Mouse (Mus musculus): ENCODE measurements around the gene Mrps34. TPM values are rescaled to one million over a fixed set of nuclear protein-coding genes. Genes with fewer than 3 reads are reported as not detected.
A peak's percentile ranks its signal among the peaks of the same experiment; 100 is the strongest.

Mrps34 gene
- polyA plus RNA-seq (2014; fragmentation: Nextera tagmentation; extraction: Ambion mirVana): 72.9 and 82.6 TPM in 2 replicates

GRCm38 (mm10) chr17:24894995-24895547 is at the start of gene Mrps34, which contains the start of gene Eme2:
Gene Mrps34 (plus strand): TSS chr17:24895116.
Gene Eme2 (minus strand): TSS chr17:24895087.
- peak within 1 kb of the TSS; percentile 88 for H3K9ac ChIP-seq
- H3K4me3 ChIP-seq (replicated peaks; ENCODE audit: low read length): peak within 1 kb of the TSS; percentile 71
- H3K27me3 ChIP-seq (ENCODE audit: control insufficient read depth, insufficient read depth, low read length): no peaks in the 10 kb centered on the region
- H3K4me1 ChIP-seq (replicated peaks; ENCODE audit: control insufficient read depth, insufficient read depth, low read length): peaks cover 34% of the 10 kb centered on the region
- ATAC-seq (ENCODE audit: low FRiP score): peak; percentile 46
- DNase-seq (ENCODE audit: low spot score): peak; percentile 89
- no peaks in the 10 kb centered on the region for H3K9me3 ChIP-seq (ENCODE audit: control insufficient read depth, low read length)
- under 1% methylated on average over 59 of the region's 62 CpGs for WGBS
- H3K27ac ChIP-seq: peak within 1 kb of the TSS; percentile 86
- peak within 1 kb of the TSS; percentile 97 for H3K4me2 ChIP-seq (replicated peaks)
- peaks cover 68% of the 10 kb centered on the region for H3K36me3 ChIP-seq (replicated peaks; ENCODE audit: control insufficient read depth, insufficient read depth)

GRCm38 (mm10) chr17:24847386-24847785 is 47.5 kb upstream of the Mrps34 start:
- H3K36me3 ChIP-seq (replicated peaks; ENCODE audit: control insufficient read depth, insufficient read depth): no peaks in the 10 kb centered on the region
- H3K27me3 ChIP-seq (ENCODE audit: control insufficient read depth, insufficient read depth, low read length): no peaks in the 10 kb centered on the region; the same call in 1 of the 2 replicates
- 98% methylated on average over 1 of the region's 1 CpGs for whole genome bisulfite sequencing
- H3K4me3 ChIP-seq (replicated peaks; ENCODE audit: low read length): no peak overlapping the region
- no peak for DNase-seq (ENCODE audit: low spot score)
- H3K27ac ChIP-seq: no peak overlapping the region
- no peak overlapping the region for H3K4me2 ChIP-seq (replicated peaks)
- ATAC-seq (ENCODE audit: low FRiP score): no peak
- peaks cover 20% of the 10 kb centered on the region for H3K4me1 ChIP-seq (replicated peaks; ENCODE audit: control insufficient read depth, insufficient read depth, low read length)
- H3K9me3 ChIP-seq (ENCODE audit: control insufficient read depth, low read length): no peaks in the 10 kb centered on the region
- H3K9ac ChIP-seq: no peak overlapping the region

GRCm38 (mm10) chr17:24848600-24849031 is 46.3 kb upstream of the Mrps34 start:
- no peak for ATAC-seq (ENCODE audit: low FRiP score)
- peaks cover 10% of the 10 kb centered on the region for H3K36me3 ChIP-seq (replicated peaks; ENCODE audit: control insufficient read depth, insufficient read depth)
- peak overlapping the region; percentile 63 for H3K4me3 ChIP-seq (replicated peaks; ENCODE audit: low read length)
- no peak for DNase-seq (ENCODE audit: low spot score)
- H3K9me3 ChIP-seq (ENCODE audit: control insufficient read depth, low read length): no peaks in the 10 kb centered on the region
- no peak overlapping the region for H3K27ac ChIP-seq
- no peaks in the 10 kb centered on the region for H3K27me3 ChIP-seq (ENCODE audit: control insufficient read depth, insufficient read depth, low read length)
- H3K4me2 ChIP-seq (replicated peaks): peak overlapping the region; percentile 94
- peaks cover 20% of the 10 kb centered on the region for H3K4me1 ChIP-seq (replicated peaks; ENCODE audit: control insufficient read depth, insufficient read depth, low read length)
- H3K9ac ChIP-seq: 0 out of 2 replicates have a peak overlapping the region, but pooled peaks have one; percentile 81

- WGBS: under 1% methylated on average over 21 of the region's 21 CpGs
- DNase-seq (ENCODE audit: low spot score) (no peak), ATAC-seq (ENCODE audit: low FRiP score) (peak; percentile 59; the same call in 1 of the 2 replicates)
- peak overlapping the region; percentile 81 for H3K9ac ChIP-seq
- no peaks in the 10 kb centered on the region for H3K27me3 ChIP-seq (ENCODE audit: control insufficient read depth, insufficient read depth, low read length)
- peak overlapping the region; percentile 63 for H3K4me3 ChIP-seq (replicated peaks; ENCODE audit: low read length)
- peak overlapping the region; percentile 93 for H3K27ac ChIP-seq
- H3K36me3 ChIP-seq (replicated peaks; ENCODE audit: control insufficient read depth, insufficient read depth): peaks cover 21% of the 10 kb centered on the region
- peaks cover 20% of the 10 kb centered on the region for H3K4me1 ChIP-seq (replicated peaks; ENCODE audit: control insufficient read depth, insufficient read depth, low read length)
- H3K9me3 ChIP-seq (ENCODE audit: control insufficient read depth, low read length): no peaks in the 10 kb centered on the region
- H3K4me2 ChIP-seq (replicated peaks): peak overlapping the region; percentile 94
Measured at GRCm38 (mm10) chr17:24849733-24850064, 45.2 kb upstream of the Mrps34 start.

- H3K9me3 ChIP-seq (ENCODE audit: control insufficient read depth, low read length): no peaks in the 10 kb centered on the region
- peaks cover 25% of the 10 kb centered on the region for H3K36me3 ChIP-seq (replicated peaks; ENCODE audit: control insufficient read depth, insufficient read depth)
- peaks cover 20% of the 10 kb centered on the region for H3K4me1 ChIP-seq (replicated peaks; ENCODE audit: control insufficient read depth, insufficient read depth, low read length)
- ATAC-seq (ENCODE audit: low FRiP score) (peak; percentile 100), DNase-seq (ENCODE audit: low spot score) (peak; percentile 93)
- no peaks in the 10 kb centered on the region for H3K27me3 ChIP-seq (ENCODE audit: control insufficient read depth, insufficient read depth, low read length)
- peak within 1 kb of the TSS; percentile 63 for H3K4me3 ChIP-seq (replicated peaks; ENCODE audit: low read length)
- H3K9ac ChIP-seq: peak within 1 kb of the TSS; percentile 81
- peak within 1 kb of the TSS; percentile 93 for H3K27ac ChIP-seq
- H3K4me2 ChIP-seq (replicated peaks): peak within 1 kb of the TSS; percentile 94
- 0% methylated on average over 58 of the region's 58 CpGs for WGBS
Measured at GRCm38 (mm10) chr17:24850065-24850772, 44.7 kb upstream of the Mrps34 start, which contains the start of gene Fahd1. Gene Fahd1 (minus strand): TSS chr17:24850364.

- Histone ChIP-seq H3K27ac (peak overlapping the region; percentile 3; the same call in 1 of the 2 replicates), H3K4me3 (replicated peaks; ENCODE audit: low read length) (peak overlapping the region; percentile 63), H3K27me3 (ENCODE audit: control insufficient read depth, insufficient read depth, low read length) (no peaks in the 10 kb centered on the region), H3K4me2 (replicated peaks) (peak overlapping the region; percentile 94), H3K9ac (peak overlapping the region; percentile 60), H3K36me3 (replicated peaks; ENCODE audit: control insufficient read depth, insufficient read depth) (peaks cover 28% of the 10 kb centered on the region), H3K9me3 (ENCODE audit: control insufficient read depth, low read length) (no peaks in the 10 kb centered on the region), H3K4me1 (replicated peaks; ENCODE audit: control insufficient read depth, insufficient read depth, low read length) (peaks cover 20% of the 10 kb centered on the region)
- no peak for ATAC-seq (ENCODE audit: low FRiP score)
- 1% methylated on average over 20 of the region's 20 CpGs for WGBS
- no peak for DNase-seq (ENCODE audit: low spot score)
Measured at GRCm38 (mm10) chr17:24850773-24851127, 44.2 kb upstream of the Mrps34 start.

GRCm38 (mm10) chr17:24851381-24852125 is 43.4 kb upstream of the Mrps34 start:
- no peak overlapping the region for H3K27ac ChIP-seq
- H3K27me3 ChIP-seq (ENCODE audit: control insufficient read depth, insufficient read depth, low read length): no peaks in the 10 kb centered on the region
- peak overlapping the region; percentile 60 for H3K9ac ChIP-seq
- H3K4me1 ChIP-seq (replicated peaks; ENCODE audit: control insufficient read depth, insufficient read depth, low read length): peaks cover 20% of the 10 kb centered on the region
- DNase-seq (ENCODE audit: low spot score): no peak
- peak overlapping the region; percentile 63 for H3K4me3 ChIP-seq (replicated peaks; ENCODE audit: low read length)
- H3K9me3 ChIP-seq (ENCODE audit: control insufficient read depth, low read length): no peaks in the 10 kb centered on the region
- H3K36me3 ChIP-seq (replicated peaks; ENCODE audit: control insufficient read depth, insufficient read depth): peaks cover 30% of the 10 kb centered on the region
- WGBS: 83% methylated on average over 10 of the region's 10 CpGs
- no peak for ATAC-seq (ENCODE audit: low FRiP score)
- H3K4me2 ChIP-seq (replicated peaks): peak overlapping the region; percentile 94

- 83% methylated on average over 3 of the region's 3 CpGs for whole genome bisulfite sequencing
- H3K36me3 ChIP-seq (replicated peaks; ENCODE audit: control insufficient read depth, insufficient read depth): peaks cover 43% of the 10 kb centered on the region
Measured at GRCm38 (mm10) chr17:24855838-24856464, 39.0 kb upstream of the Mrps34 start.

GRCm38 (mm10) chr17:24856589-24856988 is 38.3 kb upstream of the Mrps34 start:
- no peak overlapping the region for H3K4me3 ChIP-seq (replicated peaks; ENCODE audit: low read length)
- H3K4me2 ChIP-seq (replicated peaks): no peak overlapping the region
- H3K36me3 ChIP-seq (replicated peaks; ENCODE audit: control insufficient read depth, insufficient read depth): peaks cover 50% of the 10 kb centered on the region
- no peak overlapping the region for H3K27ac ChIP-seq
- no peaks in the 10 kb centered on the region for H3K27me3 ChIP-seq (ENCODE audit: control insufficient read depth, insufficient read depth, low read length)
- ATAC-seq (ENCODE audit: low FRiP score): no peak
- no peaks in the 10 kb centered on the region for H3K9me3 ChIP-seq (ENCODE audit: control insufficient read depth, low read length)
- DNase-seq (ENCODE audit: low spot score): no peak
- no peaks in the 10 kb centered on the region for H3K4me1 ChIP-seq (replicated peaks; ENCODE audit: control insufficient read depth, insufficient read depth, low read length)
- no peak overlapping the region for H3K9ac ChIP-seq
- 89% methylated on average over 13 of the region's 13 CpGs for WGBS

More at GRCm38 (mm10) chr17:24855838-24856464, 39.0 kb upstream of the Mrps34 start:
- no peaks in the 10 kb centered on the region for H3K27me3 ChIP-seq (ENCODE audit: control insufficient read depth, insufficient read depth, low read length)
- peaks cover 4% of the 10 kb centered on the region; the same call in 1 of the 2 replicates for H3K4me1 ChIP-seq (replicated peaks; ENCODE audit: control insufficient read depth, insufficient read depth, low read length)
- H3K4me3 ChIP-seq (replicated peaks; ENCODE audit: low read length): no peak overlapping the region
- DNase-seq (ENCODE audit: low spot score) (no peak), ATAC-seq (ENCODE audit: low FRiP score) (no peak)
- H3K9ac ChIP-seq: no peak overlapping the region
- H3K4me2 ChIP-seq (replicated peaks): no peak overlapping the region
- no peak overlapping the region for H3K27ac ChIP-seq
- no peaks in the 10 kb centered on the region for H3K9me3 ChIP-seq (ENCODE audit: control insufficient read depth, low read length)

All from hindbrain, embryonic 14.5 days (tissue).